Mouse (Mus musculus): ENCODE results near the gene Ifit3b. TPM values are rescaled to one million over a fixed set of nuclear protein-coding genes. Genes with fewer than 3 reads are reported as not detected.
"Not testable (repeated sequence)": the region's sequence is repeated elsewhere in the genome, so short reads cannot be mapped to it uniquely, and the experiment has no call there.

Gene Ifit3b
- polyA plus RNA-seq (2016; fragmentation: Nextera tagmentation; extraction: Ambion mirVana): 0.09 TPM in 1 of 2 replicates, not detected in the other

GRCm38 (mm10) chr19:34607237-34608051 lies at the start of gene Ifit3b:
Gene Ifit3b, plus strand, starts transcription at chr19:34607970.
- not testable (repeated sequence) for H3K36me3 ChIP-seq; H3K9me3 ChIP-seq; H3K9ac ChIP-seq; H3K27me3 ChIP-seq (replicated peaks); H3K27ac ChIP-seq; H3K4me2 ChIP-seq (replicated peaks); H3K4me1 ChIP-seq; H3K4me3 ChIP-seq
- WGBS: 69% methylated on average over 4 of the region's 4 CpGs
- 0 out of 2 replicates have a peak, but pooled peaks have one; percentile 4 for ATAC-seq (ENCODE audit: low FRiP score, low read depth)

GRCm38 (mm10) chr19:34562556-34562955 lies 45.2 kb upstream of the Ifit3b start:
- no peak overlapping the region for H3K27ac ChIP-seq
- H3K4me3 ChIP-seq: no peak overlapping the region
- no peak overlapping the region for H3K9ac ChIP-seq
- ATAC-seq (ENCODE audit: low FRiP score, low read depth): no peak
- no peaks in the 10 kb centered on the region for H3K27me3 ChIP-seq (replicated peaks)
- no peaks in the 10 kb centered on the region for H3K9me3 ChIP-seq
- H3K4me2 ChIP-seq (replicated peaks): no peak overlapping the region
- H3K4me1 ChIP-seq: no peaks in the 10 kb centered on the region
- H3K36me3 ChIP-seq: no peaks in the 10 kb centered on the region

- Histone ChIP-seq H3K4me3 (no peak overlapping the region), H3K9ac (no peak overlapping the region), H3K4me1 (no peaks in the 10 kb centered on the region), H3K27ac (no peak overlapping the region), H3K9me3 (no peaks in the 10 kb centered on the region), H3K27me3 (replicated peaks) (no peaks in the 10 kb centered on the region), H3K36me3 (no peaks in the 10 kb centered on the region), H3K4me2 (replicated peaks) (no peak overlapping the region)
- 67% methylated on average over 1 of the region's 1 CpGs for WGBS
- ATAC-seq (ENCODE audit: low FRiP score, low read depth): no peak
Observed at GRCm38 (mm10) chr19:34566178-34566784, 41.5 kb upstream of the Ifit3b start.

- Histone ChIP-seq H3K4me2 (replicated peaks) (no peak overlapping the region), H3K27ac (no peak overlapping the region), H3K9ac (no peak overlapping the region), H3K4me1 (no peaks in the 10 kb centered on the region), H3K27me3 (replicated peaks) (no peaks in the 10 kb centered on the region), H3K36me3 (no peaks in the 10 kb centered on the region), H3K9me3 (no peaks in the 10 kb centered on the region), H3K4me3 (no peak overlapping the region)
- 77% methylated on average over 7 of the region's 7 CpGs for WGBS
- no peak for ATAC-seq (ENCODE audit: low FRiP score, low read depth)
Observed at GRCm38 (mm10) chr19:34568988-34569895, 38.5 kb upstream of the Ifit3b start.

- H3K27ac ChIP-seq: no peak overlapping the region
- no peak for ATAC-seq (ENCODE audit: low FRiP score, low read depth)
- WGBS: 72% methylated on average over 4 of the region's 4 CpGs
- no peaks in the 10 kb centered on the region for H3K36me3 ChIP-seq
- no peak overlapping the region for H3K9ac ChIP-seq
- no peaks in the 10 kb centered on the region for H3K27me3 ChIP-seq (replicated peaks)
- H3K4me1 ChIP-seq: no peaks in the 10 kb centered on the region
- no peak overlapping the region for H3K4me2 ChIP-seq (replicated peaks)
- no peaks in the 10 kb centered on the region for H3K9me3 ChIP-seq
- H3K4me3 ChIP-seq: no peak overlapping the region
Observed at GRCm38 (mm10) chr19:34569896-34570476, 37.8 kb upstream of the Ifit3b start.

GRCm38 (mm10) chr19:34571080-34571479 lies 36.7 kb upstream of the Ifit3b start:
- no peaks in the 10 kb centered on the region for H3K27me3 ChIP-seq (replicated peaks)
- no peak for ATAC-seq (ENCODE audit: low FRiP score, low read depth)
- H3K27ac ChIP-seq: no peak overlapping the region
- no peak overlapping the region for H3K4me3 ChIP-seq
- H3K36me3 ChIP-seq: no peaks in the 10 kb centered on the region
- H3K9ac ChIP-seq: no peak overlapping the region
- no peak overlapping the region for H3K4me2 ChIP-seq (replicated peaks)
- no peaks in the 10 kb centered on the region for H3K4me1 ChIP-seq
- WGBS: 85% methylated on average over 1 of the region's 1 CpGs
- no peaks in the 10 kb centered on the region for H3K9me3 ChIP-seq

- Histone ChIP-seq H3K4me2 (replicated peaks) (no peak overlapping the region), H3K27ac (no peak overlapping the region), H3K9ac (no peak overlapping the region), H3K4me1 (no peaks in the 10 kb centered on the region), H3K9me3 (no peaks in the 10 kb centered on the region), H3K27me3 (replicated peaks) (no peaks in the 10 kb centered on the region), H3K36me3 (no peaks in the 10 kb centered on the region), H3K4me3 (no peak overlapping the region)
- ATAC-seq (ENCODE audit: low FRiP score, low read depth): no peak
- WGBS: 92% methylated on average over 5 of the region's 5 CpGs
Observed at GRCm38 (mm10) chr19:34573650-34574049, 34.1 kb upstream of the Ifit3b start.

GRCm38 (mm10) chr19:34577121-34577520 lies 30.6 kb upstream of the Ifit3b start:
- Histone ChIP-seq H3K9me3 (no peaks in the 10 kb centered on the region), H3K36me3 (no peaks in the 10 kb centered on the region), H3K4me1 (no peaks in the 10 kb centered on the region), H3K27ac (no peak overlapping the region), H3K9ac (no peak overlapping the region), H3K4me2 (replicated peaks) (no peak overlapping the region), H3K4me3 (no peak overlapping the region), H3K27me3 (replicated peaks) (no peaks in the 10 kb centered on the region)
- ATAC-seq (ENCODE audit: low FRiP score, low read depth): no peak
- 65% methylated on average over 1 of the region's 1 CpGs for WGBS

- 90% methylated on average over 2 of the region's 2 CpGs for WGBS
- H3K9me3 ChIP-seq; H3K36me3 ChIP-seq; H3K9ac ChIP-seq; H3K4me1 ChIP-seq; H3K4me3 ChIP-seq; H3K27me3 ChIP-seq (replicated peaks); H3K27ac ChIP-seq; ATAC-seq (ENCODE audit: low FRiP score, low read depth); H3K4me2 ChIP-seq (replicated peaks): not testable (repeated sequence)
Observed at GRCm38 (mm10) chr19:34582696-34583095, 25.1 kb upstream of the Ifit3b start.

GRCm38 (mm10) chr19:34583126-34583766 lies 24.5 kb upstream of the Ifit3b start, which contains the start of gene Ifit3:
Gene Ifit3, plus strand, starts transcription at chr19:34583531.
- not testable (repeated sequence) for H3K27ac ChIP-seq; H3K9me3 ChIP-seq; H3K27me3 ChIP-seq (replicated peaks); H3K4me2 ChIP-seq (replicated peaks); H3K36me3 ChIP-seq; ATAC-seq (ENCODE audit: low FRiP score, low read depth); H3K4me1 ChIP-seq; H3K9ac ChIP-seq; H3K4me3 ChIP-seq
- 64% methylated on average over 2 of the region's 2 CpGs for WGBS

- not testable (repeated sequence) for H3K27ac ChIP-seq; H3K27me3 ChIP-seq (replicated peaks); H3K9me3 ChIP-seq; H3K4me3 ChIP-seq; H3K9ac ChIP-seq; ATAC-seq (ENCODE audit: low FRiP score, low read depth); H3K4me2 ChIP-seq (replicated peaks); H3K36me3 ChIP-seq; H3K4me1 ChIP-seq
- 71% methylated on average over 5 of the region's 5 CpGs for WGBS
Observed at GRCm38 (mm10) chr19:34585740-34586458, 21.9 kb upstream of the Ifit3b start.

Data from neural tube, embryonic 12.5 days (tissue).